Mouse (Mus musculus): ENCODE measurements around the gene Nanos2. TPM values are rescaled to one million over a fixed set of nuclear protein-coding genes. Genes with fewer than 3 reads are reported as not detected.

The Nanos2 gene
- polyA plus RNA-seq (2016; fragmentation: Nextera tagmentation; extraction: Ambion mirVana), result 0.24 and 0.72 TPM in 2 replicates

GRCm38 (mm10) chr7:18987100-18987499, at the start of gene Nanos2:
Gene Nanos2, plus strand, starts transcription at chr7:18987400.
- peaks cover 8% of the 10 kb centered on the region for H3K27me3 ChIP-seq (replicated peaks)
- H3K9ac ChIP-seq, result no peak within 1 kb of the TSS
- H3K36me3 ChIP-seq, result no peaks in the 10 kb centered on the region
- H3K4me1 ChIP-seq, result peaks cover 7% of the 10 kb centered on the region; the same call in 1 of the 2 replicates
- ATAC-seq (ENCODE audit: low FRiP score, low read depth), result no peak
- no peaks in the 10 kb centered on the region for H3K9me3 ChIP-seq
- 57% methylated on average over 2 of the region's 2 CpGs for WGBS
- H3K4me3 ChIP-seq, result no peak within 1 kb of the TSS
- H3K4me2 ChIP-seq (replicated peaks), result no peak within 1 kb of the TSS
- H3K27ac ChIP-seq, result no peak within 1 kb of the TSS

GRCm38 (mm10) chr7:18942376-18942775, 44.8 kb upstream of the Nanos2 start:
- WGBS, result 0% methylated on average over 1 of the region's 1 CpGs
- Histone ChIP-seq H3K9ac (0 out of 2 replicates have a peak overlapping the region, but pooled peaks have one; percentile 38), H3K4me1 (peaks cover 59% of the 10 kb centered on the region)

GRCm38 (mm10) chr7:18942815-18943214, 44.4 kb upstream of the Nanos2 start:
- H3K9me3 ChIP-seq, result no peaks in the 10 kb centered on the region
- H3K27ac ChIP-seq, result peak overlapping the region; percentile 27; the same call in 1 of the 2 replicates
- H3K27me3 ChIP-seq (replicated peaks), result no peaks in the 10 kb centered on the region
- peaks cover 35% of the 10 kb centered on the region for H3K36me3 ChIP-seq
- H3K4me2 ChIP-seq (replicated peaks), result peak overlapping the region; percentile 50
- 40% methylated on average over 9 of the region's 9 CpGs for WGBS
- H3K4me3 ChIP-seq, result no peak overlapping the region
- peaks cover 60% of the 10 kb centered on the region for H3K4me1 ChIP-seq
- no peak overlapping the region for H3K9ac ChIP-seq
- ATAC-seq (ENCODE audit: low FRiP score, low read depth), result peak; percentile 50

More at GRCm38 (mm10) chr7:18942376-18942775, 44.8 kb upstream of the Nanos2 start:
- Histone ChIP-seq H3K36me3 (peaks cover 31% of the 10 kb centered on the region), H3K27ac (peak overlapping the region; percentile 63), H3K9me3 (no peaks in the 10 kb centered on the region), H3K27me3 (replicated peaks) (no peaks in the 10 kb centered on the region), H3K4me3 (no peak overlapping the region), H3K4me2 (replicated peaks) (peak overlapping the region; percentile 50)
- ATAC-seq (ENCODE audit: low FRiP score, low read depth), result peak; percentile 84

DNA sequence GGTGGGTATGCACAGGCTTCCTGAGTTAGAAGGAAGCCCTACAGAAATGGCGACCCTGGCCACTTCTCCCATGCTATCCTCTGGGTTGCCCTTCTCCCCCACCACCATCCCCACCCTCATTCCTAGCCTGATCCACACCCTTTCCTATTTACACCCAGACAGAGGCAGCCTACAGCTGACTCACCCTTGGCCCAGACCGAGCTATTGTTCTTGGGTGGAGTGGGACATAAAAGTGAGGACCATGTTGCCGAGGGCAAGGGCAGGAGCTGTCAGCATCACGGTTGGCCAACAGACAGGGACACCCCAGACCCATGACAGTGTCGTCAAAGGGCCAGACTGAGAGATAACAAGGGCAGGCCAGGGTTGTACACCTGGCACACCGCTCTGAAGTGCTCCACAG, 39.0 kb upstream of the Nanos2 start:
- Histone ChIP-seq H3K9me3 (no peaks in the 10 kb centered on the region), H3K4me3 (no peak overlapping the region), H3K4me1 (peaks cover 59% of the 10 kb centered on the region), H3K36me3 (peaks cover 50% of the 10 kb centered on the region), H3K27me3 (replicated peaks) (no peaks in the 10 kb centered on the region), H3K9ac (no peak overlapping the region), H3K4me2 (replicated peaks) (peak overlapping the region; percentile 20; the same call in 1 of the 2 replicates), H3K27ac (peak overlapping the region; percentile 82)
- WGBS, result 42% methylated on average over 6 of the region's 6 CpGs
- no peak for ATAC-seq (ENCODE audit: low FRiP score, low read depth)

GRCm38 (mm10) chr7:18949781-18950522, 37.2 kb upstream of the Nanos2 start:
- 17% methylated on average over 12 of the region's 12 CpGs for WGBS
- ATAC-seq (ENCODE audit: low FRiP score, low read depth), result peak; percentile 92
- Histone ChIP-seq H3K36me3 (peaks cover 56% of the 10 kb centered on the region), H3K9me3 (no peaks in the 10 kb centered on the region), H3K4me3 (no peak overlapping the region), H3K27me3 (replicated peaks) (no peaks in the 10 kb centered on the region), H3K4me1 (peaks cover 45% of the 10 kb centered on the region), H3K9ac (0 out of 2 replicates have a peak overlapping the region, but pooled peaks have one; percentile 17), H3K27ac (peak overlapping the region; percentile 82), H3K4me2 (replicated peaks) (peak overlapping the region; percentile 49)

DNA sequence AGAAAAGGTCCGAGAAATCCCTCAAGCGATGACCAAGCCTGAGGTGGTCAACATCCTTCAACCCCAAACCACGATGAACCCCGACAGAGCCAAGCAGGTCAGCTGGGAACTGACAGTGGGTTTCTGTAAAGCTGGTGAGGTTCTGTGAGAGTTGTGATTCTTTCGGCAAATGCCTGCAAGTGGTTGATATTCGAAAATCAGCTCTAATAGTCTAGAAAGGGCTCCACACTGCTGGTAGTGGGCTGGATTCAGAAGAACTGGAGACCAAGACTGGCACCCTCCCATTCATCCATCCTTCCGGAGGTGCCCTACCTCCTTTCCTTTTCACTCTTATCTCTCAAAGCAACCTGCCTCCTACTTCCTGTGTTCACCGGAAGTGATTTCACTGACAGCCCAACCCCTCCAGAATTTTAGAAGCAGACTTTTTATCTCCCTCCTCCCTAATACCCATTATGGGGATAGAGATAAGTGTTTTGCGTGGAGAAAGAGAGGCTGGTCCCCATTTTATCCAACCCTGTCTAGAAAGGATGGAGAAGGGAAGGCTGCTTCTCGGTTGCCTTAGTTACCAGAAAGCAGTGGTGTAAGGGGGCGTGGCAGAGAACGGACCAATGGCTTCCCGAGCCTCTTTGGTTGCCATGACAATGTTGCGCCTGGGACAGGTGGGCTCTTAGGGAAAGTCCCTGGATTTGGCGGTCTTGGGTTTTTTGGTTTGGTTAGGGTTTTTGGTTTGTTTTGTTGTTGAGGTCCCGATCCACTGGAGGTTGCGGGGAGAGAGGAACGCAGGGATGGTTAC, 36.5 kb upstream of the Nanos2 start:
- peak; percentile 13; the same call in 1 of the 2 replicates for ATAC-seq (ENCODE audit: low FRiP score, low read depth)
- Histone ChIP-seq H3K9me3 (no peaks in the 10 kb centered on the region), H3K36me3 (peaks cover 55% of the 10 kb centered on the region), H3K27me3 (replicated peaks) (no peaks in the 10 kb centered on the region), H3K4me2 (replicated peaks) (peak overlapping the region; percentile 49), H3K4me1 (peaks cover 45% of the 10 kb centered on the region), H3K9ac (no peak overlapping the region), H3K4me3 (no peak overlapping the region), H3K27ac (peak overlapping the region; percentile 82)
- WGBS, result 20% methylated on average over 18 of the region's 18 CpGs

GRCm38 (mm10) chr7:18951397-18951796, 35.8 kb upstream of the Nanos2 start:
- Histone ChIP-seq H3K9me3 (no peaks in the 10 kb centered on the region), H3K4me3 (no peak overlapping the region), H3K4me1 (peaks cover 45% of the 10 kb centered on the region), H3K4me2 (replicated peaks) (peak overlapping the region; percentile 49), H3K27me3 (replicated peaks) (no peaks in the 10 kb centered on the region), H3K36me3 (peaks cover 56% of the 10 kb centered on the region), H3K27ac (no peak overlapping the region), H3K9ac (no peak overlapping the region)
- 16% methylated on average over 15 of the region's 15 CpGs for WGBS
- ATAC-seq (ENCODE audit: low FRiP score, low read depth), result no peak

DNA sequence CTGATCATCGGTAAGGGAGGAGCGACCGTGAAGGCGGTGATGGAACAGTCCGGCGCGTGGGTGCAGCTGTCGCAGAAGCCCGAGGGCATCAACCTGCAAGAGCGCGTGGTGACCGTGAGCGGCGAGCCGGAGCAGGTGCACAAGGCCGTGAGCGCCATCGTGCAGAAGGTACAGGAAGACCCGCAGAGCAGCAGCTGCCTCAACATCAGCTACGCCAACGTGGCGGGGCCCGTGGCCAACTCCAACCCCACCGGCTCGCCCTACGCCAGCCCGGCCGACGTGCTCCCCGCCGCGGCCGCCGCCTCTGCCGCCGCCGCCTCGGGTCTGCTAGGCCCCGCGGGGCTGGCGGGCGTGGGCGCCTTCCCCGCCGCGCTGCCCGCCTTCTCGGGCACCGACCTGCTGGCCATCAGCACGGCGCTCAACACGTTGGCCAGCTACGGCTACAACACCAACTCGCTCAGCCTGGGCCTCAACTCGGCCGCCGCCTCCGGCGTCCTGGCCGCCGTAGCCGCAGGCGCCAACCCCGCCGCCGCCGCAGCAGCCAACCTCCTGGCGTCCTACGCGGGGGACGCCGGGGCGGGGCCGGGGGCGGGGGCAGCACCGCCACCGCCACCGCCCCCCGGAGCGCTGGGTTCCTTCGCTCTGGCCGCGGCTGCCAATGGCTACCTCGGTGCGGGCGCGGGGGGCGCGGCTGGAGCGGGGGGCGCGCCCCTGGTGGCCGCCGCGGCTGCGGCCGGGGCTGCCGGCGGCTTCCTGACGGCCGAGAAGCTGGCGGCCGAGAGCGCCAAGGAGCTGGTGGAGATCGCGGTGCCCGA, 29.4 kb upstream of the Nanos2 start:
- peak; percentile 65 for ATAC-seq (ENCODE audit: low FRiP score, low read depth)
- Histone ChIP-seq H3K4me2 (replicated peaks) (peak overlapping the region; percentile 69), H3K4me1 (peaks cover 53% of the 10 kb centered on the region), H3K36me3 (peaks cover 48% of the 10 kb centered on the region), H3K9me3 (no peaks in the 10 kb centered on the region), H3K27me3 (replicated peaks) (peaks cover 9% of the 10 kb centered on the region), H3K4me3 (peak overlapping the region; percentile 40), H3K27ac (peak overlapping the region; percentile 37), H3K9ac (peak overlapping the region; percentile 59)
- under 1% methylated on average over 103 of the region's 107 CpGs for WGBS

GRCm38 (mm10) chr7:18958384-18958766, 28.8 kb upstream of the Nanos2 start:
- 2% methylated on average over 21 of the region's 21 CpGs for WGBS
- H3K27ac ChIP-seq, result no peak overlapping the region
- H3K4me1 ChIP-seq, result peaks cover 59% of the 10 kb centered on the region
- peak overlapping the region; percentile 69 for H3K4me2 ChIP-seq (replicated peaks)
- peak overlapping the region; percentile 40 for H3K4me3 ChIP-seq
- peaks cover 42% of the 10 kb centered on the region for H3K36me3 ChIP-seq
- peak; percentile 0; the same call in 1 of the 2 replicates for ATAC-seq (ENCODE audit: low FRiP score, low read depth)
- peaks cover 14% of the 10 kb centered on the region for H3K27me3 ChIP-seq (replicated peaks)
- H3K9ac ChIP-seq, result peak overlapping the region; percentile 59; the same call in 1 of the 2 replicates
- no peaks in the 10 kb centered on the region for H3K9me3 ChIP-seq

- Histone ChIP-seq H3K4me1 (peaks cover 70% of the 10 kb centered on the region), H3K9ac (no peak overlapping the region), H3K36me3 (peaks cover 31% of the 10 kb centered on the region), H3K4me3 (no peak overlapping the region), H3K4me2 (replicated peaks) (no peak overlapping the region), H3K27me3 (replicated peaks) (peaks cover 24% of the 10 kb centered on the region), H3K9me3 (no peaks in the 10 kb centered on the region), H3K27ac (no peak overlapping the region)
- WGBS, result 59% methylated on average over 8 of the region's 8 CpGs
- ATAC-seq (ENCODE audit: low FRiP score, low read depth), result no peak
Observed at GRCm38 (mm10) chr7:18959446-18959845, 27.8 kb upstream of the Nanos2 start.

DNA sequence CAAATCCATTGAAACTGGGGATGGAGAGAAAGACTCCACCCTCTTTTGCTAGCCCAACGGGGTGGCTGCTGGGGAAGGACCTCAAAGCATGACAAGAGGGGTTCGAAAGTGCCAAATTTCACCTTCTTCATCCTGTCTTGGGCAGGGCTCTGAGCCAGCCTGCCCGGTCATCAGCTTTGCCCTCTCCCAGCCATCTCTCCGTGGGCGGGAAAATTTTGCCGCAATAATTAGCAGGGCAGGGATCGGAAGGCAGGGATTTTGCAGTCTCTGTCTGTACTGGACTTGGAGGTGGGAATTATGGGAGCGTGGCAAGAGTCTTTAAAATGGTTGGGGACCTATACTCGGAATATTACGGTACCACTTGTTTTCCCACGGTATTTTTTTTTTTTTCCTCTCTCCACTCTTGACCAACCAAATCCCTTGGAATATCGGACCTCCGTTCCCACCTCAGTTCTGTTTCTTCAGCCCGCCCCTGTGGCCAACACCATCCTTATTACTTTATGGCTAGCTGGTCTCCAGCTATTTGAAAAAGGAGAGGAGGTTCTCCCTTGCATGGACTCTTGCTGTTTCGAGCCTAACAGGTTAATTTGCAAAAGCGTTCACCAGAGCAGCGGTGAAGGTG, 24.9 kb upstream of the Nanos2 start:
- Histone ChIP-seq H3K9me3 (no peaks in the 10 kb centered on the region), H3K4me1 (peaks cover 61% of the 10 kb centered on the region), H3K36me3 (peaks cover 17% of the 10 kb centered on the region; the same call in 1 of the 2 replicates), H3K4me2 (replicated peaks) (peak overlapping the region; percentile 57), H3K4me3 (peak overlapping the region; percentile 13; the same call in 1 of the 2 replicates), H3K9ac (no peak overlapping the region), H3K27me3 (replicated peaks) (peaks cover 24% of the 10 kb centered on the region), H3K27ac (no peak overlapping the region)
- ATAC-seq (ENCODE audit: low FRiP score, low read depth), result no peak
- under 1% methylated on average over 17 of the region's 17 CpGs for WGBS
